Mouse (Mus musculus): ENCODE results near the gene Plekhb1.

DNA sequence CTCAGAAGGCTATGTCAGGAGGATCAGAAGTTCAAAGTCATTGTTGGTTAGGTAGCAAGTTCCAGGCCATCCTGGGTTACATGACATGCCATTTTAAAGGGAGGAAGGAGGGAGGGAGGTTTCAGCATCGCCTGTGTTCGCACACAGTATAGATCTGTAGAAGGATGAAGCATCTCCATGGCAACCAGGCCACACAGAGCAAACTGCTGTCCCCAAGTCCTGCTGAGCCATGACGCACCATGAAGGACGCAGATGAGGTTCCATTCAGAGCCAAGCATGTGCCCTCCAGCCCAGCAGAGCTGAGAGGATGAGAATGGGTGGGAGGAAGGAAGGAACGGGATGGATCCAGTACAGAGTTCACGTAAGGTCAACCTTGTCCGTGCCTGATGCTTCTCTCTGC is 11.2 kb upstream of the Plekhb1 start:
- no peak for TF ChIP-seq EP300 (optimal IDR thresholded peaks at IDR 0.05)
- no peak for TF ChIP-seq CTCF (IDR thresholded peaks at IDR 0.05; ENCODE audit: low read depth)
